Mouse (Mus musculus) neural tube, embryonic 12.5 days (tissue): ENCODE data around the gene AL732309.1. TPM values are rescaled to one million over a fixed set of nuclear protein-coding genes. Genes with fewer than 3 reads are reported as not detected.
A peak's percentile ranks its signal among the peaks of the same experiment; 100 is the strongest.

Experiments used
- ATAC-seq: fragments of 200-750 bp; cut with Nextera tagmentation; 2 replicates; pipeline ENCODE4 v1.8.0; 2017; ENCODE audit warnings: low read depth, mild to moderate bottlenecking, moderate TSS enrichment, moderate library complexity; ENCODE audit not compliant: low FRiP score
- H3K27ac ChIP-seq: fragments of 300-500 bp; sonication (generic); 2 replicates; pipeline ENCODE4 v1.5.1; 2016
- H3K27me3 ChIP-seq: fragments of 300-500 bp; sonication (generic); replicated peaks from 2 replicates; pipeline ENCODE4 v1.6.1; 2016; ENCODE audit warnings: mild to moderate bottlenecking
- H3K36me3 ChIP-seq: fragments of 300-500 bp; sonication (generic); 2 replicates; pipeline ENCODE4 v1.6.1; 2016; ENCODE audit warnings: mild to moderate bottlenecking
- H3K4me1 ChIP-seq: fragments of 300-500 bp; sonication (generic); 2 replicates; pipeline ENCODE4 v1.6.1; 2016
- H3K4me2 ChIP-seq: fragments of 300-500 bp; sonication (generic); replicated peaks from 2 replicates; pipeline ENCODE4 v1.6.1; 2016; ENCODE audit warnings: mild to moderate bottlenecking
- H3K4me3 ChIP-seq: fragments of 300-500 bp; sonication (generic); 2 replicates; pipeline ENCODE4 v1.5.1; 2016
- H3K9ac ChIP-seq: fragments of 300-500 bp; sonication (generic); 2 replicates; pipeline ENCODE4 v1.6.1; 2016; ENCODE audit warnings: mild to moderate bottlenecking
- H3K9me3 ChIP-seq: fragments of 300-500 bp; sonication (generic); 2 replicates; pipeline ENCODE4 v1.6.1; 2016; ENCODE audit warnings: mild to moderate bottlenecking
- WGBS: fragments of 180-500 bp; shearing (Covaris S2); methylation state at CpG from one replicate; pipeline ENCODE4 v1.1.7; 2016; 5-methylcytosine and 5-hydroxymethylcytosine counted together
- polyA plus RNA-seq: library from polyadenylated mRNA; unstranded; fragments of >200 nt; fragmentation: Nextera tagmentation; extraction: Ambion mirVana; gene quantifications from 2 replicates; pipeline ENCODE4 v1.2.1, GENCODE M21; 2016

The AL732309.1 gene
- polyA plus RNA-seq, 1 experiment from 2014 or later, result 5.2 TPM

- H3K4me1 ChIP-seq, result peaks cover 21% of the 10 kb centered on the region
- no peak for ATAC-seq
- no peak overlapping the region for H3K9ac ChIP-seq
- no peak overlapping the region for H3K27ac ChIP-seq
- H3K4me3 ChIP-seq, result no peak overlapping the region
- WGBS, result 88% methylated on average over 4 of the region's 4 CpGs
- peaks cover 40% of the 10 kb centered on the region for H3K36me3 ChIP-seq
- H3K27me3 ChIP-seq, result peaks cover 17% of the 10 kb centered on the region
- H3K9me3 ChIP-seq, result no peaks in the 10 kb centered on the region
- H3K4me2 ChIP-seq, result 0 out of 2 replicates have a peak overlapping the region, but pooled peaks have one; percentile 94
These were observed 2.5 kb downstream of the AL732309.1 start for GRCm38 (mm10) chr2:25244144-25244543.

- Histone ChIP-seq H3K9ac (peak overlapping the region; percentile 82; the same call in 1 of the 2 replicates), H3K4me2 (peak overlapping the region; percentile 94), H3K9me3 (no peaks in the 10 kb centered on the region), H3K27me3 (peaks cover 17% of the 10 kb centered on the region), H3K27ac (no peak overlapping the region), H3K4me3 (no peak overlapping the region; the same call in 1 of the 2 replicates), H3K36me3 (peaks cover 33% of the 10 kb centered on the region), H3K4me1 (peaks cover 21% of the 10 kb centered on the region)
- 78% methylated on average over 8 of the region's 8 CpGs for WGBS
- no peak for ATAC-seq
These were observed 3.3 kb downstream of the AL732309.1 start for GRCm38 (mm10) chr2:25243342-25243741.

GRCm38 (mm10) chr2:25242101-25242506, 4.6 kb downstream of the AL732309.1 start, which contains the start of the genes Rnf208 and Cysrt1:
Gene Rnf208 (plus strand): TSS chr2:25242255.
Gene Cysrt1 (minus strand): TSS chr2:25242452.
- WGBS, result under 1% methylated on average over 54 of the region's 59 CpGs
- peak within 1 kb of the TSS; percentile 94 for H3K4me2 ChIP-seq
- peaks cover 17% of the 10 kb centered on the region for H3K27me3 ChIP-seq
- no peaks in the 10 kb centered on the region for H3K9me3 ChIP-seq
- H3K36me3 ChIP-seq, result peaks cover 22% of the 10 kb centered on the region
- peak within 1 kb of the TSS; percentile 82 for H3K9ac ChIP-seq
- ATAC-seq, result peak; percentile 39
- H3K4me1 ChIP-seq, result peaks cover 21% of the 10 kb centered on the region
- H3K27ac ChIP-seq, result no peak within 1 kb of the TSS
- H3K4me3 ChIP-seq, result peak within 1 kb of the TSS; percentile 60

- Histone ChIP-seq H3K27ac (no peak overlapping the region), H3K4me1 (peaks cover 21% of the 10 kb centered on the region), H3K27me3 (peaks cover 17% of the 10 kb centered on the region), H3K4me2 (peak overlapping the region; percentile 94), H3K9me3 (no peaks in the 10 kb centered on the region), H3K4me3 (peak overlapping the region; percentile 60), H3K36me3 (peaks cover 16% of the 10 kb centered on the region), H3K9ac (peak overlapping the region; percentile 82; the same call in 1 of the 2 replicates)
- peak; percentile 26 for ATAC-seq
- 23% methylated on average over 6 of the region's 6 CpGs for WGBS
These were observed 5.3 kb downstream of the AL732309.1 start for GRCm38 (mm10) chr2:25241438-25241775.

- Histone ChIP-seq H3K36me3 (peaks cover 11% of the 10 kb centered on the region), H3K4me1 (peaks cover 21% of the 10 kb centered on the region), H3K4me2 (peak overlapping the region; percentile 94), H3K9ac (peak overlapping the region; percentile 5; the same call in 1 of the 2 replicates), H3K4me3 (peak overlapping the region; percentile 60), H3K9me3 (no peaks in the 10 kb centered on the region), H3K27me3 (peaks cover 17% of the 10 kb centered on the region), H3K27ac (no peak overlapping the region)
- peak; percentile 69 for ATAC-seq
- WGBS, result 2% methylated on average over 29 of the region's 29 CpGs
These were observed 5.8 kb downstream of the AL732309.1 start for GRCm38 (mm10) chr2:25240723-25241437.

GRCm38 (mm10) chr2:25240310-25240709, 6.4 kb downstream of the AL732309.1 start:
- no peak for ATAC-seq
- Histone ChIP-seq H3K9ac (no peak overlapping the region), H3K4me1 (peaks cover 21% of the 10 kb centered on the region), H3K4me2 (peak overlapping the region; percentile 94), H3K9me3 (no peaks in the 10 kb centered on the region), H3K36me3 (peaks cover 5% of the 10 kb centered on the region), H3K4me3 (no peak overlapping the region), H3K27me3 (peaks cover 17% of the 10 kb centered on the region), H3K27ac (no peak overlapping the region)
- WGBS, result 48% methylated on average over 8 of the region's 8 CpGs

GRCm38 (mm10) chr2:25239766-25240165, 6.9 kb downstream of the AL732309.1 start:
- peaks cover 17% of the 10 kb centered on the region for H3K27me3 ChIP-seq
- peaks cover 21% of the 10 kb centered on the region for H3K4me1 ChIP-seq
- 89% methylated on average over 3 of the region's 3 CpGs for WGBS
- no peaks in the 10 kb centered on the region for H3K36me3 ChIP-seq
- ATAC-seq, result no peak
- no peak overlapping the region for H3K9ac ChIP-seq
- H3K4me2 ChIP-seq, result no peak overlapping the region
- no peaks in the 10 kb centered on the region for H3K9me3 ChIP-seq
- no peak overlapping the region for H3K27ac ChIP-seq
- H3K4me3 ChIP-seq, result no peak overlapping the region

- no peak overlapping the region for H3K9ac ChIP-seq
- ATAC-seq, result no peak
- peaks cover 21% of the 10 kb centered on the region for H3K4me1 ChIP-seq
- no peak overlapping the region for H3K4me3 ChIP-seq
- H3K27me3 ChIP-seq, result peaks cover 14% of the 10 kb centered on the region
- H3K36me3 ChIP-seq, result no peaks in the 10 kb centered on the region
- H3K4me2 ChIP-seq, result no peak overlapping the region
- H3K27ac ChIP-seq, result no peak overlapping the region
- H3K9me3 ChIP-seq, result no peaks in the 10 kb centered on the region
These were observed 8.6 kb downstream of the AL732309.1 start for GRCm38 (mm10) chr2:25238106-25238505.

GRCm38 (mm10) chr2:25237522-25237921, 9.1 kb downstream of the AL732309.1 start:
- no peak overlapping the region for H3K4me3 ChIP-seq
- peaks cover 15% of the 10 kb centered on the region for H3K4me1 ChIP-seq
- WGBS, result 67% methylated on average over 4 of the region's 4 CpGs
- no peak overlapping the region for H3K9ac ChIP-seq
- peaks cover 8% of the 10 kb centered on the region for H3K27me3 ChIP-seq
- H3K4me2 ChIP-seq, result no peak overlapping the region
- no peaks in the 10 kb centered on the region for H3K36me3 ChIP-seq
- H3K27ac ChIP-seq, result no peak overlapping the region
- no peak for ATAC-seq
- H3K9me3 ChIP-seq, result no peaks in the 10 kb centered on the region

GRCm38 (mm10) chr2:25236614-25237013, 10.0 kb downstream of the AL732309.1 start, which contains the start of gene Rnf224:
Gene Rnf224 (minus strand): TSS chr2:25236787.
- peaks cover 7% of the 10 kb centered on the region; the same call in 1 of the 2 replicates for H3K27me3 ChIP-seq
- no peak within 1 kb of the TSS for H3K4me2 ChIP-seq
- no peak within 1 kb of the TSS for H3K4me3 ChIP-seq
- 41% methylated on average over 8 of the region's 8 CpGs for WGBS
- no peaks in the 10 kb centered on the region for H3K36me3 ChIP-seq
- H3K9ac ChIP-seq, result no peak within 1 kb of the TSS
- no peak within 1 kb of the TSS for H3K27ac ChIP-seq
- peaks cover 7% of the 10 kb centered on the region for H3K4me1 ChIP-seq
- ATAC-seq, result no peak
- H3K9me3 ChIP-seq, result no peaks in the 10 kb centered on the region

- Histone ChIP-seq H3K36me3 (no peaks in the 10 kb centered on the region), H3K4me2 (no peak overlapping the region), H3K9ac (no peak overlapping the region), H3K27ac (no peak overlapping the region), H3K27me3 (peaks cover 9% of the 10 kb centered on the region; the same call in 1 of the 2 replicates), H3K4me3 (no peak overlapping the region), H3K4me1 (no peaks in the 10 kb centered on the region), H3K9me3 (no peaks in the 10 kb centered on the region)
- ATAC-seq, result no peak
- 71% methylated on average over 5 of the region's 5 CpGs for WGBS
These were observed 12.0 kb downstream of the AL732309.1 start for GRCm38 (mm10) chr2:25234551-25235220.

- ATAC-seq, result no peak
- WGBS, result 94% methylated on average over 3 of the region's 3 CpGs
- H3K4me3 ChIP-seq, result no peak within 1 kb of the TSS
- peaks cover 9% of the 10 kb centered on the region; the same call in 1 of the 2 replicates for H3K27me3 ChIP-seq
- no peaks in the 10 kb centered on the region for H3K9me3 ChIP-seq
- no peak within 1 kb of the TSS for H3K27ac ChIP-seq
- H3K4me2 ChIP-seq, result no peak within 1 kb of the TSS
- H3K9ac ChIP-seq, result no peak within 1 kb of the TSS
- H3K36me3 ChIP-seq, result no peaks in the 10 kb centered on the region
- H3K4me1 ChIP-seq, result peaks cover 1% of the 10 kb centered on the region
These were observed 12.6 kb downstream of the AL732309.1 start, which contains the start of gene Slc34a3 for GRCm38 (mm10) chr2:25234050-25234449. Gene Slc34a3 (minus strand): TSS chr2:25234364.
